8 mouse cellular contexts compared by ENCODE assay signal in genomic region chr12:51593229-51594029, GRCm38 (mm10). TPM values are rescaled to one million over a fixed set of nuclear protein-coding genes. Genes with fewer than 3 reads are reported as not detected.
DNase-seq lines count a peak whose midpoint lies in the region; TF ChIP-seq lines count a peak whose summit lies in the region.

Gene Coch, plus strand, starts transcription at chr12:51593341.

- H3K9me3 ChIP-seq in ES-E14 (ENCODE audit: control insufficient read depth, insufficient read depth, low read depth, low read length) = no peaks in the 10 kb centered on the region

- intact Hi-C loops in heart, postnatal 14 days (cut with DNase I) = no loop called here
- intact Hi-C loops in left cerebral cortex, postnatal 4 days (cut with DNase I) = no loop called here

- H3K4me3 ChIP-seq in ES-E14 (ENCODE audit: insufficient read depth in 1 of 2, low read depth in 1 of 2, low read length in 2 of 2, poor library complexity in 1 of 2, severe bottlenecking in 1 of 2) = peak within 1 kb of the TSS; percentile 69 to 70
- H3K4me3 ChIP-seq in myocyte = no peak within 1 kb of the TSS

- no peak for TF ChIP-seq POLR2A in myocyte (IDR thresholded peaks at IDR 0.05; ENCODE audit: insufficient read length, low read depth)

- H3K27ac ChIP-seq in ES-E14 (ENCODE audit: insufficient read depth, low read depth, low read length, poor library complexity, severe bottlenecking) = no peak within 1 kb of the TSS

- H3K4me2 ChIP-seq in myocyte (ENCODE audit: low read depth) = peak within 1 kb of the TSS; percentile 59

- peak; percentile 20 for DNase-seq in kidney, adult 18-20 months
- DNase-seq in kidney, adult 11 months = no peak
- DNase-seq in ES-E14 (ENCODE audit: low read depth, low spot score) = no peak
- peak; percentile 51 for DNase-seq in embryo, embryonic 10.5 days (ENCODE audit: low spot score)
- DNase-seq in heart, postnatal 14 days = peak; percentile 9 to 17
- DNase-seq in left cerebral cortex, postnatal 4 days = peak; percentile 16
- no peak for DNase-seq in c-Kit-positive CD71-positive TER-119-positive erythroid progenitor cells, embryonic 14.5 days (ENCODE audit: low spot score)

- no peaks in the 10 kb centered on the region for H3K4me1 ChIP-seq in ES-E14 (ENCODE audit: control insufficient read depth in 2 of 2, insufficient read depth in 2 of 2, low read length in 2 of 2, poor library complexity in 1 of 2)

- peaks cover 26% of the 10 kb centered on the region for H3K27me3 ChIP-seq in myocyte (ENCODE audit: control insufficient read depth, insufficient read depth, insufficient read length)

- H3K79me2 ChIP-seq in myocyte (ENCODE audit: control insufficient read depth, insufficient read depth) = no peaks in the 10 kb centered on the region

- H3ac ChIP-seq in myocyte (ENCODE audit: control insufficient read depth, insufficient read length) = no peak within 1 kb of the TSS

- in situ Hi-C loops in ES-E14 (cut with MboI; ENCODE audit: low sequenced_read_pairs in 2 of 2, unreplicated experiment in 2 of 2) = no loop called here

- H3K36me3 ChIP-seq in ES-E14 (ENCODE audit: control insufficient read depth, insufficient read depth, low read length, poor library complexity, severe bottlenecking) (no peaks in the 10 kb centered on the region), myocyte (ENCODE audit: control insufficient read depth, insufficient read depth) (no peaks in the 10 kb centered on the region)

- peak within 1 kb of the TSS; percentile 47 for H3K9ac ChIP-seq in ES-E14 (ENCODE audit: insufficient read depth, low read depth, low read length, poor library complexity, severe bottlenecking)

TF ChIP-seq in ES-E14, 5 proteins besides CTCF, POLR2A, EP300 and RAD21:
- no peak for TF ChIP-seq ZNF384 (IDR thresholded peaks at IDR 0.05; ENCODE audit: low read depth, low read length)
- no peak for TF ChIP-seq ZC3H11A (IDR thresholded peaks at IDR 0.05; ENCODE audit: borderline replicate concordance, low read depth, low read length)
- no peak for TF ChIP-seq HCFC1 (IDR thresholded peaks at IDR 0.05; ENCODE audit: borderline replicate concordance, insufficient read depth, low read length)
- TF ChIP-seq MAFK (IDR thresholded peaks at IDR 0.05; ENCODE audit: insufficient read depth, low read depth, low read length) = no peak
- no peak for TF ChIP-seq CHD2 (IDR thresholded peaks at IDR 0.05; ENCODE audit: low read depth, low read length)

TF ChIP-seq in myocyte, 11 proteins besides CTCF, POLR2A, EP300 and RAD21:
- TF ChIP-seq MYOG (IDR thresholded peaks at IDR 0.05; ENCODE audit: control insufficient read depth in 1 of 3, insufficient read depth in 1 of 3, insufficient read length in 2 of 3, low read depth in 2 of 3) (no peak), TCF12 (IDR thresholded peaks at IDR 0.05; ENCODE audit: insufficient read depth, poor library complexity, severe bottlenecking) (no peak), MAX (IDR thresholded peaks at IDR 0.05; ENCODE audit: low read depth) (no peak), SRF (IDR thresholded peaks at IDR 0.05; ENCODE audit: control insufficient read depth, insufficient read length, low read depth) (no peak), TCF3 (IDR thresholded peaks at IDR 0.05; ENCODE audit: insufficient read length, low read depth) (no peak), REST (IDR thresholded peaks at IDR 0.05; ENCODE audit: insufficient read depth, insufficient read length) (no peak), MYOD1 (IDR thresholded peaks at IDR 0.05; ENCODE audit: control insufficient read depth in 1 of 3, insufficient read length in 2 of 3, low read depth in 2 of 3) (no peak), E2F4 (IDR thresholded peaks at IDR 0.05; ENCODE audit: insufficient read depth) (no peak), CEBPB (IDR thresholded peaks at IDR 0.05; ENCODE audit: insufficient read depth, poor library complexity, severe bottlenecking) (no peak), USF1 (IDR thresholded peaks at IDR 0.05; ENCODE audit: low read depth) (no peak), POLR2AphosphoS2 (IDR thresholded peaks at IDR 0.05; ENCODE audit: insufficient read length, low read depth) (no peak)
TF ChIP-seq in myocyte: peak in this region for 0.

RNA-seq across cellular contexts. Expression of gene Coch, which starts in this region (rescaled TPM):
- total RNA-seq in ES-E14 (2012; rRNA removed) = 26.3 and 35.3 TPM in 2 replicates
- under 1 TPM; 0.15 to 0.17 TPM for total RNA-seq in heart, postnatal 14 days (2021)
- 10 to 100 TPM; 20.5 to 22.7 TPM for total RNA-seq in left cerebral cortex, postnatal 4 days (2021)
- 0.01 TPM for polyA plus RNA-seq in myocyte (2012; fragmentation: generic; extraction: Trizol)

Comparison
In these comparisons a context has a peak if more than half of its experiments do, and no peak if none do; other contexts are left out.
1. RNA of gene Coch (total RNA-seq): 26.3 to 35.3 TPM in ES-E14 and 20.5 to 22.7 TPM in left cerebral cortex, postnatal 4 days; 0.15 to 0.17 TPM in heart, postnatal 14 days; every median in the first group is over 10 times any median in the second.
2. DNase-seq: peak in kidney, adult 18-20 months (single experiment), embryo, embryonic 10.5 days (single experiment) and left cerebral cortex, postnatal 4 days (single experiment); none in kidney, adult 11 months (single experiment), ES-E14 (single experiment) and c-Kit-positive CD71-positive TER-119-positive erythroid progenitor cells, embryonic 14.5 days (single experiment).
3. Peak in DNase-seq in heart, postnatal 14 days; RNA of the gene not detected or under 1 TPM.